Mouse (Mus musculus): ENCODE data around the gene Smc2. TPM values are rescaled to one million over a fixed set of nuclear protein-coding genes. Genes with fewer than 3 reads are reported as not detected.

Smc2 gene
- polyA plus RNA-seq, 1 experiment from 2014 or later, result 204 TPM

- ATAC-seq, result no peak
- Histone ChIP-seq H3K36me3 (no peaks in the 10 kb centered on the region), H3K27ac (no peak overlapping the region), H3K9me3 (replicated peaks) (no peaks in the 10 kb centered on the region), H3K4me2 (no peak overlapping the region), H3K4me3 (no peak overlapping the region), H3K4me1 (no peaks in the 10 kb centered on the region), H3K27me3 (replicated peaks) (no peaks in the 10 kb centered on the region), H3K9ac (no peak overlapping the region)
- WGBS (ENCODE audit: insufficient replicate concordance), result 62% methylated on average over 5 of the region's 5 CpGs
Observed at GRCm38 (mm10) chr4:52519301-52519700, 80.3 kb downstream of the Smc2 start.

- Histone ChIP-seq H3K9ac (no peak overlapping the region), H3K27ac (no peak overlapping the region), H3K4me1 (no peaks in the 10 kb centered on the region), H3K4me2 (no peak overlapping the region), H3K36me3 (no peaks in the 10 kb centered on the region), H3K27me3 (replicated peaks) (no peaks in the 10 kb centered on the region), H3K9me3 (replicated peaks) (no peaks in the 10 kb centered on the region), H3K4me3 (no peak overlapping the region)
- 67% methylated on average over 5 of the region's 5 CpGs for WGBS (ENCODE audit: insufficient replicate concordance)
- ATAC-seq, result no peak
Observed at GRCm38 (mm10) chr4:52526464-52526863, 87.4 kb downstream of the Smc2 start.

GRCm38 (mm10) chr4:52530636-52531035, 91.6 kb downstream of the Smc2 start:
- 48% methylated on average over 2 of the region's 2 CpGs for WGBS (ENCODE audit: insufficient replicate concordance)
- H3K4me2 ChIP-seq, result no peak overlapping the region
- no peak for ATAC-seq
- H3K36me3 ChIP-seq, result no peaks in the 10 kb centered on the region
- H3K4me3 ChIP-seq, result no peak overlapping the region
- H3K27me3 ChIP-seq (replicated peaks), result no peaks in the 10 kb centered on the region
- H3K9me3 ChIP-seq (replicated peaks), result no peaks in the 10 kb centered on the region
- no peak overlapping the region for H3K9ac ChIP-seq
- no peak overlapping the region for H3K27ac ChIP-seq
- H3K4me1 ChIP-seq, result no peaks in the 10 kb centered on the region

Other genes with a start within 250 kb of the Smc2 start
- not detected in 2 replicates for gene Vma21-ps, start 58.0 kb downstream of the Smc2 start, polyA plus RNA-seq (2016; fragmentation: Nextera tagmentation; extraction: Ambion mirVana)
- not detected in 2 replicates for gene Toporsl, start 157.0 kb downstream of the Smc2 start, polyA plus RNA-seq (2016; fragmentation: Nextera tagmentation; extraction: Ambion mirVana)